Mouse (Mus musculus) ovary, postnatal 36 days (tissue): Measurements from ENCODE around the gene Sys1.

Experiments
- DNase-seq: peaks from one replicate; pipeline ENCODE4 v3.0.0; 2022; ENCODE audit warnings: low spot score, mixed read lengths

Sys1 gene

GRCm38 (mm10) chr2:164456864-164457300 is at the start of gene Sys1:
Sys1 (plus strand) TSS chr2:164456964.
- no peak for DNase-seq

GRCm38 (mm10) chr2:164407708-164408107 is 49.1 kb upstream of the Sys1 start:
- peak; percentile 67 for DNase-seq

GRCm38 (mm10) chr2:164414167-164414566 is 42.6 kb upstream of the Sys1 start:
- no peak for DNase-seq

DNA sequence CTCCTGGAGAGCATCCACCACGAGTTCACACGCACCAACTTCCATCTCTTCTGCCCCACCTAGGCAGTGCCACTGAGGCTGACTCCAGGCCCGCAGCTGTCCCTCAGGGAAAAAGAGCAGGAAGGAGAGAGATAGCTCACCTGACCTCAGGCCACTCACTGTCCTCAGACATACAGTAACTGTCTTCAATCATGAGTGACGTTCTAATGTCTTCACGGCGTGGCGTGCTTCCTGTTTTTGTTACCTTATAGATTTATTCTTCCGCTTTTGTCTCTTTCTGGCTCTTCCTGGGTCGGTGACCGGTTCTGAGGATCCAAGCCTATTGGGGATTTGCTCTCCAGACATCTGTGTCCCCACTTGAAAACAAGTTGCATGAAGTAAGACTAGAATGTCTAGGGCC is 42.2 kb upstream of the Sys1 start:
- no peak for DNase-seq

- no peak for DNase-seq
Measured at GRCm38 (mm10) chr2:164417198-164417597, 39.6 kb upstream of the Sys1 start.

DNA sequence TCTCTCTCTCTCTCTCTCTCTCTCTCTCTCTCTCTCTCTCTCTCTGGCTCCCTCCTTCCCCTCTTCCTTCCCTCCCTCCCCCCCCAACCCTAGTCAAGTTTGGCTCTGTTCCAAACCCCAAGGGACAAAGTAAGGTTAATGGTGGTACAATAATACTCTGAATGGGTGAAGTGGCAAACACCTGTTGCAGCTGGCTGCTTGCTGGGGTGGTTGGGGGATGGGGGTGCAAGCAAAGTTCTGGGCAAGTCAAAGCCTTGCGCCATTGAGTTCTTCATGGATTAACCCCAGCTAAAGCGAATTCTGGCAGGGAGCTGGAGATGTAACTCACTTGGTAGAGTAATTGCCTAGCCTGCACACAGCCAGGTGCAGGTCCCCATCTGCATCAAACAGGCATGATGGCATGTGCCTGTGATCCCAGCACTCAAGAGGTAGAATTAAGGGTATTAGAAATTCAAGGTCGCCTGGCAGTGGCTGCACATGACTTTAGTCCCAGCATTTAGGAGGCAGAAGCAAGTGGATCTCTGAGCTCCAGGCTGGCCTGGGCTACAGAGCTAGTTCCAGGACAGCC is 38.4 kb upstream of the Sys1 start:
- no peak for DNase-seq

GRCm38 (mm10) chr2:164419489-164419888 is 37.3 kb upstream of the Sys1 start:
- DNase-seq, result no peak

DNA sequence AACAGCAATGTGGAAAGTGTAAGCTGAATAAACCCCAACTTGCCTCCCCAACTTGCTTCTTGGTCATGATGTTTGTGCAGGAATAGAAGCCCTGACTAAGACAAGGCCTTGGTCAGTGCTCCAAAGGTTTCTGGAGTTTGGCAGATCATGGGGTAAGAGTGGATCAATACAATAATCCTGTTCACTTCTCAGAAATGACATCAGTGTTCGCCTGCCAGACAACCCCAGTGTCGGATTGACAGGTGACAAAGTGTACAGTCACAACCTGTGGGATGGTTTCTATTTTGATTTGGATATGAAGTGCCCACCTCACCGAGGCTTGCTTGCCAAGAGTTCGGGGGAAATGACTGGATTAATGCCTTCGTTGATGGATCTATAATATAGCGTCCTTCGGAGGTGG is 35.5 kb upstream of the Sys1 start:
- no peak for DNase-seq

- no peak for DNase-seq
Measured at GRCm38 (mm10) chr2:164421979-164422378, 34.8 kb upstream of the Sys1 start.

DNA sequence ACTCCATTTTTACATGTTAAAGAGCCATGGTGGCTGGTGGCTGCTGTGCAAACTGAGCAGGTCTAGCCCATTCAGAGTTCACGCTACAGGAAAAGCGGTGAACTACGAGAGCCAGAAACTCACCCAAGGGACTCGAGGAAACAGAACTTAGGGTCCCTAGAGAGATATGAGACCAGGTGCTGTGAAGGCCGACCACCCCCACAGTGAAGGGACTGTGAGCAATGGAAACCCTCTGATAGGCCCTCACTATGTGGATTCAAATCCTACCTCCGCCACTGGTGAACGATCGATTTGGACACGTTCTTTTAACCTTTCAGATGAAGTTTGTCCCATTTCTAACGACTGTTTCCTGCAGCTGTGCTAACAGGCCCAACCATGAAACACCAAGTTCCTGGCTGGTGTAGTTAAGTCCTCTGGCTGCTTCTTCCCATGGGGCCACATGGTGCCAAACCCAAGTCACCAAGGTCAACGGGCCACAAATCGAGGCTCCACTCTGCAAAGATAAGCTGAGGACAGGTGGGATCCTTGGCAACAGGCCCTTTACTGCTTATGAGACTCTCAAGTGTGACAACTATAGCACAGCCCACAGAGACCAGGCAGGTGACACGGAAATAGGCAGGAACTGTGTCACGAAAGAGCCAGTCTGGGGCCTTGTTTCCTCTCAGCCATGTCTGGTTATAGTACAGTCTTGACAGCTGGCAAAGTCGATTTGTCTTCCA is 33.9 kb upstream of the Sys1 start:
- no peak for DNase-seq

DNA sequence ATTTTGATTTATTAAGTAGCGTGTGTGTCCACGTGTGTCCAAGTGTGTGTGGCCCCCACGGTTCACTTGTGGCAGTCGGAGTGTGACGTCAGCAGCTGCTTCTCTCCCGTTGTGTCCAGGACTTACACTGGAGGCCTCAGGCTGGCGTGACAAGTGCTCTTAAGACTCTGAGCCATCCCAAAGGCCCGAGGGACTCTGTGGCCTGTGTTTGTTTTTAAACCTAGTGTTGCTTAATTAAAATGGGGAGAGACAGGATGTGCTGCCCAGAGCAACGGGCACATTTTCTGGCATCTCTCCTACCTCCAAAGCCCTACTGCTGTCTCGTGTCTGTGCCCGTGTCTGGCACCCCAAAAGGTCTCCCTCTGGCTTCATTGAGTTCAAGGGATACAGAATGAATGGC is 33.3 kb upstream of the Sys1 start:
- DNase-seq, result no peak

DNA sequence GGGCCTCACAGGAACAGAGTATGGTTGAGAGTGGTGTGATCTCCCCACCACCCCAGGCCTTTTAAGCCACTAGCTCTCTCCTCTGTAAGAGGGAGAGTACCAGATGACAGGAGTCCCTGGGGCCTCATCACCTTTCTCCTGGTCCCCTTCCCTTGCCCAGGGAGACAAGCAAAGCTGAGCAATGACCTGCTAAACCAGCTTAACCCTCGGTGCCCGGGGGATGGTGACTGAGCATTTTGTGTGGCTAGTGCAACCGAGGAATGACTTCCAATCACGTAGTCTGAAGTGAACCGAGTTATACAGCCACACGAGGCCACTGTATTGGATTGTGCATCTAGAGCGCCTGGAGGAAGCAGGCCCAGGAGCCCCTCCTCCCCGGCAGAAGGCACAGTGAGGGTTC is 32.4 kb upstream of the Sys1 start:
- DNase-seq, result no peak

- DNase-seq, result no peak
Measured at GRCm38 (mm10) chr2:164425401-164425800, 31.4 kb upstream of the Sys1 start.

GRCm38 (mm10) chr2:164426121-164426520 is 30.6 kb upstream of the Sys1 start:
- DNase-seq, result no peak

DNA sequence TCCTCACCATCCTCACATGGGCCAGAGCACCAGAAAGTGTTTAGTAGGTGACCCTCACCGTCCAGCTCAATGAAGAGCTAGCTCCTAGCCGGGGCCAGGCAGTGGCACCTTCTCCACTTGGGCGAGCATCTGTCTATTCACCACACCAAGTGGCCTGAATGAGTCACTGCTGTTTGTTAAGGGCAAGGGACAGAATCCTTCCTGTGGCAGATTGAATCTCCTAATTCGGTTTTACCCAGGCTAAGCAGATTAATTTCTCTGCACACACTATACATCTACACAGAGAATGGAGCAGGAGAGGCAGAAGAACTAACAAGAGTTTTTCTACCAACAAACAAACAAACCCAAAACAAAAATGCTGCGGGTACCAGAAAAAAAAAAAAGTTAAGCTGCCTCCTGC is 29.8 kb upstream of the Sys1 start:
- DNase-seq, result no peak

DNA sequence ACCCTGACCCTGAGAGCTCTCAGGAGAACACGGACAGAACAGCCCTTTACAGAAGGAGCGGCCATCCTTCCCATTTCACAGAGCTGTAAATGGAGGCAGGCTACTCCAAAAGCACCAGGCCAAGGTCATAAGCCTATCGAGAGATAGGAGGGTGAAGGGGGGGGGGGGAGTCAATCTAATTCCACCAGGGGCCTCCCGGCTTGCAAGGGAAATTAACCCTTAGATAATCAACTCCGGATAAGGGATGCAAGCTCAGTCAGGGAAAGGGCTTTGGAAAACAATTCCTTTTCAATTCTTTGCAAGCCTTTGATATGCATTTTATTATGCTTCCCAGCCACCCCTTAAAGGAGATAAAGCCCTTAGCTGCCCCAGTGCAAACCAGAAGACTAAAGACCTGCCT is 28.3 kb upstream of the Sys1 start:
- no peak for DNase-seq

DNA sequence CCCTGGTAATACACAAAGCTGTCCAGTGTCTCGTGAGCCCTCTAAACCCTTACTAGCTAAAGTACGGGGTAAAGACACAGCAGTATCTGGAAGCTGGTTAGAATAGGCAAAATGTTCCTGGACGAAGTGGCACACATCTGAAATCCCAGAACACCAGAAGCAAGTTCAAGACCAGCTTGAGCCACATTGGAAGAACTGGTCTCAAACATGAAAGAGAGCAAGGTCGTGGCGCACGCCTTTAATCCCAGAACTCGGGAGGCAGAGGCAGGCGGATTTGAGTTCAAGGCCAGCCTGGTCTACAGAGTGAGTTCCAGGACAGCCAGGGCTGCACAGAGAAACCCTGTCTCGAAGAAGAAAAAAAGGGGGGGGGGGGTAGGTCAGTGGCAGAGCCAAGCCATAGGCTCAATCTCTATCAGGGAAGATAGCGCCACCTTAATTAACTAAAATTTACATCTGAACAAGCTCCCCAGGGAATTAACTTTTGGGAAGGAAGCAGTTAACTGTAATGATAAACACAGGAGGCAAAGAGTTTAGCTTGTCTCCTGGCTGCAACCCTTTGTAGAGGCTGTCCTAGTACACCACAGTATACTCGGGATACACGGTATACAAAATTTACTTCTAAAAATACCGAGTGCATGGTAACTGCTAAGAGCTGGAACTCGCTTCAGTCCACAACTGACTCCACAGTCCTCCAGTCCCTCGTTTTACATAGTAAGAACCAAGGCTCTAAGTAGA is 26.7 kb upstream of the Sys1 start:
- no peak for DNase-seq

- no peak for DNase-seq
Measured at GRCm38 (mm10) chr2:164430697-164431096, 26.1 kb upstream of the Sys1 start.

DNA sequence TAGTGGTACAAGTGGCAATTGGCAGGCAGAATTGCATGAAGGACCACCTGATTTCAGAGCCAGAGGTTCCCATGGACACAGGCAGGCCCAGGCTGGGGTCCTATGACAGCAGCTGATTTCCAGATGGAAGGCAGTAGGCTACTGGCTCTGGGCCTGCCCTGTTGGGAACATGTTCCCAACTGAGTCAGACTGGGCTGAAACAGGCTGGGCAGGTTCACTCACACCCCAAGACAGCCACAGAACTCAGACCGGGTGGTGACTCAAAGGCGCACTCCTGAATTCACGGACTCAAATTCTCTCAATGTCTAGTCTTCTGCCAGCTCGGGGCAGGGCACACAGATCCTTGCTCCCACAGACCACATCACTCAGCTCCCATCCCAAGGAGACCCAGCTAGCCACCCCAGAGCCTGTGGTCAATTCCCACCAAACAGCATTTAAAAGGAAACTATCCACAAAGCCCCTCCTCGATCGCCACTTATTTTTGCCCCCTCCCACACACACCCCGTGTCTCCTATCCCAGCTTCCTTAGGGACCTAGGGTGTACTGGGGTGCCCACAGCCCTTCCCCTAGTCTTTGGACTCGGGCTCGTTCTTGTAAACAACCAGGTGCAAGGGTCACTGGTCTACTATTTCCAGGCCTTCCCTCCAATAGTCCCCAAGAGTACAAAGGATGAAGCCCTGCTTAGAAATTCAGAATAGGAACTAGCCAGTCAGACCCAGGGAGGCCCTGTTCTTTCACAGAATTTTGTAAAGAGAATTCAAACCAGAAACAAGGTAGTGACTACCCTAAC is 24.9 kb upstream of the Sys1 start:
- no peak for DNase-seq

GRCm38 (mm10) chr2:164432541-164433191 is 24.1 kb upstream of the Sys1 start:
- DNase-seq, result peak; percentile 52

- no peak for DNase-seq
Measured at GRCm38 (mm10) chr2:164433278-164433895, 23.4 kb upstream of the Sys1 start.

DNA sequence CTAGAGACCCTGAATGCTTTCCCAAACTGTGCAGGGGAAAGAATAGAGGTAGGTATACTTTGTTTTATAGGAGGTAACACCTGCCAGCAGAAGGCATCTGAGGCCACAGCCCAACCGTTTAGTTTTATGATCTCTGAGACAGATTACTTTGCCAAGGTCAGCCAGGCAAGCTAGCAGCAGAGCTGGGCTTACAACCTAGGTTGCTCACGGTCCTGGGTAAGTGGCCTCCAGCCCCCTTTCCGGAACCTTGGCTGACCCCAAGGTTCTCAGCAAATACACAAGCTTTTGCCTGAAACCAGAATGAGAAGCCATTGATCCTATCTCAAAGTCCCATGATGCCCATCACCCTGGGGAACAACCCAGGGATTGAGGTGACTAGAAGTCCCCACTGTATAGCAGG is 22.1 kb upstream of the Sys1 start:
- no peak for DNase-seq
